Mouse (Mus musculus): ENCODE measurements at regions not wholly inside any gene's neighbourhood (a gene's known extent, or its start where the extent isn't known, plus 50 kb on each side); places are given as distances from the start of the nearest gene placed in this dataset.

- no peak for TF ChIP-seq GATA1 (IDR thresholded peaks at IDR 0.05; ENCODE audit: borderline replicate concordance, low read length)
- TF ChIP-seq FLI1 (IDR thresholded peaks at IDR 0.05; ENCODE audit: low read length): no peak
These were observed 196.7 kb upstream of the Acvr2a start for GRCm38 (mm10) chr2:48617141-48617699.
